Mouse (Mus musculus) hematopoietic stem cell, adult 5-6 weeks (primary cell): ENCODE data around the gene Hhex. TPM values are rescaled to one million over a fixed set of nuclear protein-coding genes. Genes with fewer than 3 reads are reported as not detected.

ENCODE experiments used
- ATAC-seq, 2 experiments: fragments of 125-278 bp in 1 of 2; replicated peaks in 1 of 2; 2 replicates each; pipeline ENCODE4 v1.8.0; 2016 to 2017; ENCODE audit warnings: inconsistent platforms in 2 of 2, mild to moderate bottlenecking in 2 of 2, moderate number of reproducible peaks in 2 of 2, low read depth in 1 of 2, moderate TSS enrichment in 1 of 2; ENCODE audit not compliant: low FRiP score in 2 of 2, poor library complexity in 2 of 2, severe bottlenecking in 2 of 2, insufficient read depth in 1 of 2, low TSS enrichment in 1 of 2
- total RNA-seq: library from RNA; stranded (forward); fragments of 172-1452, 232-1000 nt; gene quantifications from 2 replicates; pipeline ENCODE4 v1.2.3, GENCODE M21; 2017

The Hhex gene
- total RNA-seq, 1 experiment from 2014 or later, result 61.1 TPM

DNA sequence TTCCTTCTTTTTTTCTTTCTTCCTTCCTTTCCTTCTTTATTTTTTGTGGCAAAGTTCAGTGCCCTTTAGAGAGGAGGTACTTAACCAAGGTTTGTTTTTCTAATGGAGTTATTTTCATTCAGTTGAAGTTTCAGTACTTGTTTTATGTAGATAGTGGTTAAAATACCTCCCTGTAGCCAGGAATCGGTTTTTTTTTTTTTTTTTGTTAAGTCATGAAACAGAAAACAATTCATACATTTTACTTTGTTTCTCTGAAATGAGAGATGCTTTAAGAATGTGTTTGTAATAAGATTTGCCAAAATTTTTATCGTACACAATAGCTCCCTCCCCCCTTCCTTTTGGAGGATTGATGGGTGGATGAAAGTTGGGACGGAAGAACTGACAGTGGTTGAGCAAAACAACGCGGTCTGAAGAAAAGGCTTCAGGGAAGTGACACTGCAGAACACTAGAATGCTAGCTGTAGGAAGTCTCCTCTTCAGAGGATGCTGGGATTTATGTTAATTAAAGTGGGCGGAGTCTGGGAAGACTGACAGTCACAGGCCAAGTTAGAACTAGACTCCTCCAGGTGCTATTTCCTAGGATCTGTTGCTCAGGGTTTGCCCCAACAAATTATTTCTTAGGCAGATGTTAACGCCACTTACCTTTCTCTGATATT, 54.1 kb downstream of the Hhex start:
- ATAC-seq, result peak; percentile 46 to 70; a peak in 3 of 4 replicates

Other genes starting within 250 kb of the Hhex start
- gene March5, start 227.3 kb upstream of the Hhex start, total RNA-seq, result 72.2 and 97.6 TPM in 2 replicates
- gene Cpeb3, start 226.2 kb upstream of the Hhex start, total RNA-seq, result 0.40 and 0.44 TPM in 2 replicates
- 85.5 and 129 TPM in 2 replicates for gene Ide, start 97.0 kb upstream of the Hhex start, total RNA-seq
- 133 and 160 TPM in 2 replicates for gene Kif11, start 58.4 kb upstream of the Hhex start, total RNA-seq
- gene Exoc6, start 115.6 kb downstream of the Hhex start, total RNA-seq, result 101 and 116 TPM in 2 replicates